Mouse (Mus musculus): ENCODE results near the gene Timp4. TPM values are rescaled to one million over a fixed set of nuclear protein-coding genes. Genes with fewer than 3 reads are reported as not detected.

Gene Timp4
- total and polyA plus RNA-seq, 3 experiments = not detected

GRCm38 (mm10) chr6:115244222-115244621 is 7.8 kb downstream of the Timp4 start:
- DNase-seq (ENCODE audit: extremely low read depth) = no peak
- H3K27me3 ChIP-seq (replicated peaks) = no peaks in the 10 kb centered on the region

GRCm38 (mm10) chr6:115241939-115242338 is 10.1 kb downstream of the Timp4 start:
- dilution Hi-C loops (cut with MboI; ENCODE audit: extremely low pct_ligation_motif_present, extremely low pct_unique_long_range_greater_than_20kb, low sequenced_read_pairs) (no loop called here), in situ Hi-C loops (cut with MboI; ENCODE audit: low pct_ligation_motif_present, low pct_unique_long_range_greater_than_20kb, low sequenced_read_pairs) (no loop called here)

More at GRCm38 (mm10) chr6:115244222-115244621, 7.8 kb downstream of the Timp4 start:
- no peak for TF ChIP-seq MXI1 (IDR thresholded peaks at IDR 0.05; ENCODE audit: low read depth, low read length)
- TF ChIP-seq CTCF (conservative IDR thresholded peaks at IDR 0.05 in 1 of 2, IDR thresholded peaks at IDR 0.05 in 1 of 2; ENCODE audit: low read depth in 2 of 2, low read length in 2 of 2) = peak in 1 of 2 experiments; percentile 55; a peak in 2 of 4 replicates
- TF ChIP-seq CHD1 (IDR thresholded peaks at IDR 0.05; ENCODE audit: low read depth, low read length) = no peak
- peak; percentile 55 for TF ChIP-seq RAD21 (IDR thresholded peaks at IDR 0.05; ENCODE audit: low read depth, low read length)
- TF ChIP-seq SMC3 (IDR thresholded peaks at IDR 0.05; ENCODE audit: low read depth, low read length) = peak; percentile 61
- Histone ChIP-seq H3K9ac (ENCODE audit: insufficient read depth, low read depth) (no peak overlapping the region), H3K4me1 (ENCODE audit: control insufficient read depth in 1 of 2, insufficient read depth in 2 of 2) (no peaks in the 10 kb centered on the region), H3K27ac (ENCODE audit: insufficient read depth, low read depth) (no peak overlapping the region), H3K9me3 (replicated peaks; ENCODE audit: low read length) (no peaks in the 10 kb centered on the region), H3K4me2 (ENCODE audit: insufficient read depth, low read depth, poor library complexity, severe bottlenecking) (no peak overlapping the region), H3K36me3 (replicated peaks in 1 of 2; ENCODE audit: control insufficient read depth in 1 of 2, insufficient read depth in 1 of 2, low read length in 1 of 2) (peaks cover 0 to 7% of the 10 kb centered on the region in 2 experiments), H3K4me3 (replicated peaks in 1 of 3; ENCODE audit: low read depth in 2 of 3, low read length in 2 of 3, poor library complexity in 1 of 3) (no peak overlapping the region), H3K79me2 (replicated peaks; ENCODE audit: control insufficient read depth, extremely low read depth, insufficient read depth, poor library complexity, severe bottlenecking) (no peaks in the 10 kb centered on the region)
- in situ Hi-C loops (cut with MboI; ENCODE audit: low pct_ligation_motif_present, low pct_unique_long_range_greater_than_20kb, low sequenced_read_pairs) (no loop called here), dilution Hi-C loops (cut with MboI; ENCODE audit: extremely low pct_ligation_motif_present, extremely low pct_unique_long_range_greater_than_20kb, low sequenced_read_pairs) (no loop called here)

DNA sequence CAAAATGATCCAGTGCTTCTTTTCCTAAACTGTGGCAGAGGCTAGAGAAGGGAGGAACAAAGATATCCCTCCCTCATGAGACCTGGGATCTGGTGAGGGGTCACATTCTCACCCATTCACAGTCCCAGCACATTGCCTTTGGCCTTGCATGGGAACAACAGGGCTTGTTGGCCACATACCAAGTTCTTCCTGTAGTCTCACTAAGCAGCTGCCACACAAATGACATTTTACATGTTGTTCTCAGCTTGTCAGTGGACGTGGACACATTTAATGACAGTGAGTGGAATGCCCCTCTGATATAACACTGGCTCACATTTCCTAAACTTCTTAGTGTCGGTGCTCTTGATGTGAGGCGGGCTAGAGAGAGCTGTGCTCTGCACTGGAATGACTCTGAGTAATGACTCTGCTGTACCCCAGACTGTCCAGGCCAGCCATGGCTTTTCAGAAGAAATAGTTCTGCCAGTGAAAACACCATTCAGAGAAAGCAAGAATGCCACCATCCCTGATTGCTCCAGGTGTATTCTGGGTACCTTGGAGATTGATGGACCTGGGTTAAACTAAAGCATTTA is 10.8 kb downstream of the Timp4 start:
- peaks cover 0 to 6% of the 10 kb centered on the region in 2 experiments for H3K36me3 ChIP-seq (replicated peaks in 1 of 2; ENCODE audit: control insufficient read depth in 1 of 2, insufficient read depth in 1 of 2, low read length in 1 of 2)
- in situ Hi-C loops (cut with MboI; ENCODE audit: low pct_ligation_motif_present, low pct_unique_long_range_greater_than_20kb, low sequenced_read_pairs) = no loop called here
- H3K4me1 ChIP-seq (ENCODE audit: control insufficient read depth in 1 of 2, insufficient read depth in 2 of 2) = no peaks in the 10 kb centered on the region
- H3K27me3 ChIP-seq (replicated peaks) = no peaks in the 10 kb centered on the region
- TF ChIP-seq MYC (IDR thresholded peaks at IDR 0.05; ENCODE audit: low read depth, low read length) = no peak
- no peaks in the 10 kb centered on the region for H3K9me3 ChIP-seq (replicated peaks; ENCODE audit: low read length)
- H3K4me2 ChIP-seq (ENCODE audit: insufficient read depth, low read depth, poor library complexity, severe bottlenecking) = no peak overlapping the region
- no peak for DNase-seq (ENCODE audit: extremely low read depth)
- peak overlapping the region in 2 of 3 experiments; percentile 23 to 38 for H3K4me3 ChIP-seq (replicated peaks in 1 of 3; ENCODE audit: low read depth in 2 of 3, low read length in 2 of 3, poor library complexity in 1 of 3)
- no peak overlapping the region for H3K9ac ChIP-seq (ENCODE audit: insufficient read depth, low read depth)
- dilution Hi-C loops (cut with MboI; ENCODE audit: extremely low pct_ligation_motif_present, extremely low pct_unique_long_range_greater_than_20kb, low sequenced_read_pairs) = no loop called here
- no peak overlapping the region for H3K27ac ChIP-seq (ENCODE audit: insufficient read depth, low read depth)
- H3K79me2 ChIP-seq (replicated peaks; ENCODE audit: control insufficient read depth, extremely low read depth, insufficient read depth, poor library complexity, severe bottlenecking) = no peaks in the 10 kb centered on the region

More at GRCm38 (mm10) chr6:115241939-115242338, 10.1 kb downstream of the Timp4 start:
- no peaks in the 10 kb centered on the region for H3K4me1 ChIP-seq (ENCODE audit: control insufficient read depth in 1 of 2, insufficient read depth in 2 of 2)
- H3K27me3 ChIP-seq (replicated peaks) = no peaks in the 10 kb centered on the region
- no peaks in the 10 kb centered on the region for H3K79me2 ChIP-seq (replicated peaks; ENCODE audit: control insufficient read depth, extremely low read depth, insufficient read depth, poor library complexity, severe bottlenecking)
- no peak overlapping the region for H3K4me3 ChIP-seq (replicated peaks in 1 of 3; ENCODE audit: low read depth in 2 of 3, low read length in 2 of 3, poor library complexity in 1 of 3)
- DNase-seq (ENCODE audit: extremely low read depth) = no peak
- peaks cover 0 to 7% of the 10 kb centered on the region in 2 experiments for H3K36me3 ChIP-seq (replicated peaks in 1 of 2; ENCODE audit: control insufficient read depth in 1 of 2, insufficient read depth in 1 of 2, low read length in 1 of 2)
- H3K9me3 ChIP-seq (replicated peaks; ENCODE audit: low read length) = no peaks in the 10 kb centered on the region
- H3K4me2 ChIP-seq (ENCODE audit: insufficient read depth, low read depth, poor library complexity, severe bottlenecking) = no peak overlapping the region
- no peak overlapping the region for H3K9ac ChIP-seq (ENCODE audit: insufficient read depth, low read depth)
- no peak overlapping the region for H3K27ac ChIP-seq (ENCODE audit: insufficient read depth, low read depth)
- no peak for TF ChIP-seq JUN (IDR thresholded peaks at IDR 0.05; ENCODE audit: insufficient read depth, low read depth, low read length)
- no peak for TF ChIP-seq ELF1 (IDR thresholded peaks at IDR 0.05; ENCODE audit: low read depth, low read length)
- TF ChIP-seq KAT2A (IDR thresholded peaks at IDR 0.05; ENCODE audit: insufficient replicate concordance, low read length) = no peak
- no peak for TF ChIP-seq USF1 (IDR thresholded peaks at IDR 0.05; ENCODE audit: low read depth, low read length)
- TF ChIP-seq ZC3H11A (IDR thresholded peaks at IDR 0.05; ENCODE audit: low read depth, low read length) = no peak
- no peak for TF ChIP-seq CHD1 (IDR thresholded peaks at IDR 0.05; ENCODE audit: low read depth, low read length)
- no peak for TF ChIP-seq MAZ (IDR thresholded peaks at IDR 0.05; ENCODE audit: low read depth, low read length)
- TF ChIP-seq IRF4 (IDR thresholded peaks at IDR 0.05; ENCODE audit: low read depth, low read length) = no peak
- no peak for TF ChIP-seq TCF12 (IDR thresholded peaks at IDR 0.05; ENCODE audit: low read depth, low read length)
- no peak for TF ChIP-seq MYC (IDR thresholded peaks at IDR 0.05; ENCODE audit: low read depth, low read length)
- TF ChIP-seq SMC3 (IDR thresholded peaks at IDR 0.05; ENCODE audit: low read depth, low read length) = no peak
- TF ChIP-seq NELFE (IDR thresholded peaks at IDR 0.05; ENCODE audit: low read depth, low read length) = no peak
- TF ChIP-seq SIN3A (IDR thresholded peaks at IDR 0.05; ENCODE audit: low read length) = no peak
- TF ChIP-seq ZNF384 (IDR thresholded peaks at IDR 0.05; ENCODE audit: low read depth, low read length) = no peak
- no peak for TF ChIP-seq E2F4 (IDR thresholded peaks at IDR 0.05; ENCODE audit: insufficient replicate concordance, low read depth, low read length)
- no peak for TF ChIP-seq GABPA (IDR thresholded peaks at IDR 0.05; ENCODE audit: insufficient replicate concordance, low read depth, low read length)
- TF ChIP-seq PAX5 (IDR thresholded peaks at IDR 0.05; ENCODE audit: low read length) = no peak
- TF ChIP-seq EP300 (IDR thresholded peaks at IDR 0.05; ENCODE audit: low read length) = no peak

Measured in CH12.LX (cell line).